Mouse (Mus musculus) layer of hippocampus, adult 18-20 months (tissue): ENCODE results near the gene Crb2. TPM values are rescaled to one million over a fixed set of nuclear protein-coding genes. Genes with fewer than 3 reads are reported as not detected.

ENCODE experiments used
- total RNA-seq, 2 experiments: library from RNA; stranded (reverse); gene quantifications; 2 replicates each; pipeline ENCODE4 v1.2.3; 2021

The Crb2 gene
- total RNA-seq, 2 experiments from 2014 or later = 2.8 to 3.1 TPM

Other genes with a start within 250 kb of the Crb2 start
- 100 to 1,000 TPM; 153 to 168 TPM for gene Strbp, start 72.4 kb upstream of the Crb2 start, total RNA-seq